Mouse (Mus musculus) forebrain, embryonic 10.5 days (tissue): ENCODE results near the gene Mustn1. TPM values are rescaled to one million over a fixed set of nuclear protein-coding genes. Genes with fewer than 3 reads are reported as not detected.

Experiments used
- DNase-seq: peaks from one replicate; pipeline ENCODE4 v3.0.0-alpha.2; 2017; ENCODE audit warnings: low spot score; ENCODE audit errors: extremely low spot score
- H3K27ac ChIP-seq: fragments of 300-500 bp; sonication (generic); 2 replicates; pipeline ENCODE4 v1.5.1; 2016; ENCODE audit warnings: mild to moderate bottlenecking
- H3K27me3 ChIP-seq: fragments of 300-500 bp; sonication (generic); 2 replicates; pipeline ENCODE4 v1.6.1; 2016; ENCODE audit warnings: mild to moderate bottlenecking; ENCODE audit not compliant: poor library complexity, severe bottlenecking
- H3K36me3 ChIP-seq: fragments of 300-500 bp; sonication (generic); replicated peaks from 2 replicates; pipeline ENCODE4 v1.6.1; 2016; ENCODE audit warnings: mild to moderate bottlenecking, moderate library complexity
- H3K4me1 ChIP-seq: fragments of 300-500 bp; sonication (generic); 2 replicates; pipeline ENCODE4 v1.6.1; 2016
- H3K4me3 ChIP-seq: fragments of 300-500 bp; sonication (generic); 2 replicates; pipeline ENCODE4 v1.5.1; 2016; ENCODE audit warnings: mild to moderate bottlenecking, moderate library complexity
- H3K9me3 ChIP-seq: fragments of 300-500 bp; sonication (generic); 2 replicates; pipeline ENCODE4 v1.6.1; 2016; ENCODE audit warnings: mild to moderate bottlenecking, moderate library complexity
- WGBS: fragments of 180-500 bp; shearing (Covaris S2); methylation state at CpG from one replicate; pipeline ENCODE4 v1.1.7; 2016; 5-methylcytosine and 5-hydroxymethylcytosine counted together
- polyA plus RNA-seq: library from polyadenylated mRNA; unstranded; fragments of >200 nt; fragmentation: Nextera tagmentation; extraction: Ambion mirVana; gene quantifications from 2 replicates; pipeline ENCODE4 v1.2.1, GENCODE M21; 2016

Gene Mustn1
- polyA plus RNA-seq, 1 experiment from 2014 or later, result 0.22 TPM

GRCm38 (mm10) chr14:30868826-30869225 lies 10.2 kb upstream of the Mustn1 start:
- H3K27ac ChIP-seq, result no peak overlapping the region
- WGBS, result 91% methylated on average over 10 of the region's 10 CpGs
- DNase-seq, result no peak
- H3K36me3 ChIP-seq, result peaks cover 51% of the 10 kb centered on the region
- H3K4me1 ChIP-seq, result peaks cover 9% of the 10 kb centered on the region
- H3K27me3 ChIP-seq, result no peaks in the 10 kb centered on the region
- no peak overlapping the region for H3K4me3 ChIP-seq
- no peaks in the 10 kb centered on the region for H3K9me3 ChIP-seq

GRCm38 (mm10) chr14:30869391-30869801 lies 9.6 kb upstream of the Mustn1 start:
- Histone ChIP-seq H3K27me3 (no peaks in the 10 kb centered on the region), H3K4me1 (peaks cover 9% of the 10 kb centered on the region), H3K27ac (no peak overlapping the region), H3K36me3 (peaks cover 51% of the 10 kb centered on the region), H3K9me3 (no peaks in the 10 kb centered on the region), H3K4me3 (no peak overlapping the region)
- DNase-seq, result no peak
- 84% methylated on average over 8 of the region's 8 CpGs for WGBS

GRCm38 (mm10) chr14:30870206-30871147 lies 8.5 kb upstream of the Mustn1 start:
- Histone ChIP-seq H3K4me3 (no peak overlapping the region), H3K27ac (0 out of 2 replicates have a peak overlapping the region, but pooled peaks have one; percentile 15), H3K36me3 (peaks cover 56% of the 10 kb centered on the region), H3K9me3 (no peaks in the 10 kb centered on the region), H3K27me3 (no peaks in the 10 kb centered on the region), H3K4me1 (peaks cover 9% of the 10 kb centered on the region)
- WGBS, result 87% methylated on average over 25 of the region's 25 CpGs
- DNase-seq, result no peak

GRCm38 (mm10) chr14:30874095-30874700 lies 4.8 kb upstream of the Mustn1 start:
- Histone ChIP-seq H3K9me3 (no peaks in the 10 kb centered on the region), H3K27ac (no peak overlapping the region), H3K4me3 (no peak overlapping the region), H3K4me1 (peaks cover 11% of the 10 kb centered on the region), H3K27me3 (no peaks in the 10 kb centered on the region), H3K36me3 (peaks cover 59% of the 10 kb centered on the region)
- no peak for DNase-seq
- 89% methylated on average over 18 of the region's 18 CpGs for WGBS

- H3K27me3 ChIP-seq, result no peaks in the 10 kb centered on the region
- H3K4me1 ChIP-seq, result peaks cover 13% of the 10 kb centered on the region
- H3K27ac ChIP-seq, result no peak overlapping the region
- WGBS, result 91% methylated on average over 12 of the region's 12 CpGs
- no peak overlapping the region for H3K4me3 ChIP-seq
- H3K9me3 ChIP-seq, result no peaks in the 10 kb centered on the region
- peaks cover 59% of the 10 kb centered on the region for H3K36me3 ChIP-seq
- DNase-seq, result no peak
Measured at GRCm38 (mm10) chr14:30875130-30875865, 3.7 kb upstream of the Mustn1 start.

GRCm38 (mm10) chr14:30875955-30876354 lies 3.0 kb upstream of the Mustn1 start:
- Histone ChIP-seq H3K27ac (no peak overlapping the region), H3K27me3 (no peaks in the 10 kb centered on the region), H3K36me3 (peaks cover 59% of the 10 kb centered on the region), H3K9me3 (no peaks in the 10 kb centered on the region), H3K4me1 (peaks cover 14% of the 10 kb centered on the region), H3K4me3 (no peak overlapping the region)
- 88% methylated on average over 9 of the region's 9 CpGs for WGBS
- no peak for DNase-seq

- DNase-seq, result no peak
- peaks cover 14% of the 10 kb centered on the region for H3K4me1 ChIP-seq
- H3K9me3 ChIP-seq, result no peaks in the 10 kb centered on the region
- no peaks in the 10 kb centered on the region for H3K27me3 ChIP-seq
- peaks cover 59% of the 10 kb centered on the region for H3K36me3 ChIP-seq
- H3K4me3 ChIP-seq, result no peak overlapping the region
- 93% methylated on average over 10 of the region's 10 CpGs for WGBS
- H3K27ac ChIP-seq, result no peak overlapping the region
Measured at GRCm38 (mm10) chr14:30876451-30876850, 2.5 kb upstream of the Mustn1 start.

- peaks cover 51% of the 10 kb centered on the region for H3K36me3 ChIP-seq
- WGBS, result 94% methylated on average over 3 of the region's 3 CpGs
- H3K4me3 ChIP-seq, result no peak overlapping the region
- no peaks in the 10 kb centered on the region for H3K9me3 ChIP-seq
- H3K27me3 ChIP-seq, result no peaks in the 10 kb centered on the region
- DNase-seq, result no peak
- H3K4me1 ChIP-seq, result peaks cover 14% of the 10 kb centered on the region
- H3K27ac ChIP-seq, result no peak overlapping the region
Measured at GRCm38 (mm10) chr14:30877827-30878226, 1.2 kb upstream of the Mustn1 start.

GRCm38 (mm10) chr14:30879794-30880193 lies 794 bp downstream of the Mustn1 start:
- DNase-seq, result no peak
- Histone ChIP-seq H3K27ac (no peak overlapping the region), H3K4me1 (peaks cover 14% of the 10 kb centered on the region), H3K4me3 (no peak overlapping the region), H3K27me3 (no peaks in the 10 kb centered on the region), H3K9me3 (no peaks in the 10 kb centered on the region), H3K36me3 (peaks cover 31% of the 10 kb centered on the region)
- 60% methylated on average over 9 of the region's 9 CpGs for WGBS

GRCm38 (mm10) chr14:30880251-30880650 lies 1.3 kb downstream of the Mustn1 start:
- Histone ChIP-seq H3K4me3 (no peak overlapping the region), H3K9me3 (no peaks in the 10 kb centered on the region), H3K4me1 (peaks cover 14% of the 10 kb centered on the region), H3K27me3 (no peaks in the 10 kb centered on the region), H3K36me3 (peaks cover 30% of the 10 kb centered on the region), H3K27ac (no peak overlapping the region)
- no peak for DNase-seq
- 69% methylated on average over 8 of the region's 8 CpGs for WGBS

- DNase-seq, result no peak
- WGBS, result 86% methylated on average over 17 of the region's 17 CpGs
- H3K27me3 ChIP-seq, result no peaks in the 10 kb centered on the region
- H3K36me3 ChIP-seq, result peaks cover 21% of the 10 kb centered on the region
- no peak overlapping the region for H3K27ac ChIP-seq
- peaks cover 14% of the 10 kb centered on the region for H3K4me1 ChIP-seq
- H3K9me3 ChIP-seq, result no peaks in the 10 kb centered on the region
- H3K4me3 ChIP-seq, result no peak overlapping the region
Measured at GRCm38 (mm10) chr14:30880811-30881717, 2.1 kb downstream of the Mustn1 start.

- Histone ChIP-seq H3K36me3 (peaks cover 16% of the 10 kb centered on the region; the same call in 1 of the 2 replicates), H3K9me3 (no peaks in the 10 kb centered on the region), H3K4me1 (peaks cover 14% of the 10 kb centered on the region), H3K4me3 (no peak overlapping the region), H3K27ac (no peak overlapping the region), H3K27me3 (no peaks in the 10 kb centered on the region)
- DNase-seq, result no peak
- WGBS, result 88% methylated on average over 3 of the region's 3 CpGs
Measured at GRCm38 (mm10) chr14:30881718-30882108, 2.7 kb downstream of the Mustn1 start.
